Mouse (Mus musculus) thymus, postnatal 25 days (tissue): Measurements from ENCODE around the gene Dgkh.

ENCODE experiments used
- DNase-seq: peaks from one replicate; pipeline ENCODE4 v3.0.0; 2022

The Dgkh gene

GRCm38 (mm10) chr14:78716035-78716434, 16.5 kb downstream of the Dgkh start:
- no peak for DNase-seq

- DNase-seq: no peak
Observed at GRCm38 (mm10) chr14:78712565-78713148, 19.9 kb downstream of the Dgkh start.

- no peak for DNase-seq
Observed at GRCm38 (mm10) chr14:78710647-78711046, 21.9 kb downstream of the Dgkh start.

- no peak for DNase-seq
Observed at GRCm38 (mm10) chr14:78705616-78706015, 27.0 kb downstream of the Dgkh start.

GRCm38 (mm10) chr14:78703989-78704388, 28.6 kb downstream of the Dgkh start:
- no peak for DNase-seq

- no peak for DNase-seq
Observed at GRCm38 (mm10) chr14:78703361-78703760, 29.2 kb downstream of the Dgkh start.

- no peak for DNase-seq
Observed at GRCm38 (mm10) chr14:78702048-78702447, 30.5 kb downstream of the Dgkh start.

- no peak for DNase-seq
Observed at GRCm38 (mm10) chr14:78701501-78701900, 31.1 kb downstream of the Dgkh start.

GRCm38 (mm10) chr14:78701087-78701486, 31.5 kb downstream of the Dgkh start:
- no peak for DNase-seq

- DNase-seq: no peak
Observed at GRCm38 (mm10) chr14:78699634-78700033, 32.9 kb downstream of the Dgkh start.

- no peak for DNase-seq
Observed at GRCm38 (mm10) chr14:78699196-78699595, 33.4 kb downstream of the Dgkh start.

- no peak for DNase-seq
Observed at GRCm38 (mm10) chr14:78694121-78694520, 38.5 kb downstream of the Dgkh start.

- DNase-seq: no peak
Observed at GRCm38 (mm10) chr14:78692602-78693001, 40.0 kb downstream of the Dgkh start.

GRCm38 (mm10) chr14:78691926-78692487, 40.6 kb downstream of the Dgkh start:
- no peak for DNase-seq

GRCm38 (mm10) chr14:78690883-78691282, 41.7 kb downstream of the Dgkh start:
- DNase-seq: no peak

- DNase-seq: no peak
Observed at GRCm38 (mm10) chr14:78690387-78690786, 42.2 kb downstream of the Dgkh start.

- DNase-seq: no peak
Observed at GRCm38 (mm10) chr14:78689950-78690349, 42.6 kb downstream of the Dgkh start.

- DNase-seq: no peak
Observed at GRCm38 (mm10) chr14:78687716-78688115, 44.9 kb downstream of the Dgkh start.

- DNase-seq: no peak
Observed at GRCm38 (mm10) chr14:78686701-78687100, 45.9 kb downstream of the Dgkh start.

- no peak for DNase-seq
Observed at GRCm38 (mm10) chr14:78684171-78684570, 48.4 kb downstream of the Dgkh start.

- peak; percentile 16 for DNase-seq
Observed at GRCm38 (mm10) chr14:78678981-78679380, 53.6 kb downstream of the Dgkh start.

GRCm38 (mm10) chr14:78677852-78678588, 54.6 kb downstream of the Dgkh start:
- DNase-seq: no peak

GRCm38 (mm10) chr14:78676457-78676856, 56.1 kb downstream of the Dgkh start:
- DNase-seq: no peak

GRCm38 (mm10) chr14:78674606-78675005, 58.0 kb downstream of the Dgkh start:
- DNase-seq: no peak
